Mouse (Mus musculus) limb, embryonic 10.5 days (tissue): Measurements from ENCODE around the gene Tyw1. TPM values are rescaled to one million over a fixed set of nuclear protein-coding genes. Genes with fewer than 3 reads are reported as not detected.

Experiments used
- DNase-seq: peaks from one replicate; pipeline ENCODE4 v3.0.0-alpha.2; 2017; ENCODE audit warnings: low spot score
- H3K27ac ChIP-seq: fragments of 300-500 bp; sonication (generic); 2 replicates; pipeline ENCODE4 v1.5.1; 2016; ENCODE audit warnings: mild to moderate bottlenecking
- H3K27me3 ChIP-seq: fragments of 300-500 bp; sonication (generic); 2 replicates; pipeline ENCODE4 v1.6.1; 2016; ENCODE audit warnings: low read depth, mild to moderate bottlenecking; ENCODE audit not compliant: poor library complexity, severe bottlenecking
- H3K36me3 ChIP-seq: fragments of 300-500 bp; sonication (generic); 2 replicates; pipeline ENCODE4 v1.6.1; 2016; ENCODE audit warnings: mild to moderate bottlenecking, moderate library complexity
- H3K4me1 ChIP-seq: fragments of 300-500 bp; sonication (generic); 2 replicates; pipeline ENCODE4 v1.6.1; 2016
- H3K4me3 ChIP-seq: fragments of 300-500 bp; sonication (generic); 2 replicates; pipeline ENCODE4 v1.5.1; 2016; ENCODE audit warnings: mild to moderate bottlenecking, moderate library complexity
- H3K9me3 ChIP-seq: fragments of 300-500 bp; sonication (generic); replicated peaks from 2 replicates; pipeline ENCODE4 v1.6.1; 2016; ENCODE audit warnings: mild to moderate bottlenecking
- WGBS: fragments of 180-500 bp; shearing (Covaris S2); methylation state at CpG from one replicate; pipeline ENCODE4 v1.1.7; 2016; 5-methylcytosine and 5-hydroxymethylcytosine counted together
- polyA plus RNA-seq: library from polyadenylated mRNA; unstranded; fragments of >200 nt; fragmentation: Nextera tagmentation; extraction: Ambion mirVana; gene quantifications from 2 replicates; pipeline ENCODE4 v1.2.1, GENCODE M21; 2016

Gene Tyw1
- polyA plus RNA-seq, 1 experiment from 2014 or later: 31.4 TPM

DNA sequence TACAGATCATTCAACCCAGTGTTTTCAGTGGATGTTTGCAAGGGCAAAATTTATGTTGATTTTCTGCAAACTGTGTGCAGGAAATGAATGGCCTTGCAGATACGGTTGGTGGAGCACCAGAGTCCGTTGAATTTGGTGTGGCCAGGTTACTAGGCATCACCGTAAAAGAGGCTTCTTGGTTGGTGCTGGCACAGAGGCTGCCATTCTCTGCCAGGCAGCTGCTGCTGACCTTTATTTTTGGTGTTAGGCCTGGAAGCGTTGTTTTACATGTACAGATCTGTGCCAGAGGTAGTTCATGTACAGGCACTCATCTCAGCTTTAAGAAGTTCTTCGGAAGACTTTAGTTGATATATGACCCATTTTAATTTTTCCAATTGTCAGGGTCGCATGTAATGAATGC, 48.2 kb downstream of the Tyw1 start:
- Histone ChIP-seq H3K27ac (no peak overlapping the region), H3K4me1 (no peaks in the 10 kb centered on the region), H3K9me3 (no peaks in the 10 kb centered on the region), H3K36me3 (peaks cover 81% of the 10 kb centered on the region), H3K4me3 (no peak overlapping the region), H3K27me3 (no peaks in the 10 kb centered on the region)
- no peak for DNase-seq
- WGBS: 95% methylated on average over 6 of the region's 6 CpGs

DNA sequence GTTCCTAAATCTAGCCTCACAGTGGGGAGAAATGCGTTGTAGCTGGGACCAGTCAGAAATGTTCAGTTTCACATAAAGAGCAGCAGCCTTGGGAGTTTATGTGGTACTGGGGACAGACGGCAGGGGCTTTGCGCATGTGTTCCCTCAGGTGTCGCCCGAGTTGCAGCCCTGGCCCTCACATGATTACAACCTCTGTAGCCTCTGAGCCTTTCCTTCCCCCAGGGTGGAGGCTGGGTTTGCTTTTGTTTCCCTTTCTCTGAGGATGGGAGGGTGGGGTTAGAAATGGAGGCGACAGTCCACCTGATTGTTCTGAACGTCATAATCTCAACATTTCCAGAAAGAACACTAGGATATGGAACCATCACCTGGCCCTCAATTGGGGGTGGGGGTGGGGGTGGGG, 52.5 kb downstream of the Tyw1 start:
- peaks cover 62% of the 10 kb centered on the region for H3K36me3 ChIP-seq

DNA sequence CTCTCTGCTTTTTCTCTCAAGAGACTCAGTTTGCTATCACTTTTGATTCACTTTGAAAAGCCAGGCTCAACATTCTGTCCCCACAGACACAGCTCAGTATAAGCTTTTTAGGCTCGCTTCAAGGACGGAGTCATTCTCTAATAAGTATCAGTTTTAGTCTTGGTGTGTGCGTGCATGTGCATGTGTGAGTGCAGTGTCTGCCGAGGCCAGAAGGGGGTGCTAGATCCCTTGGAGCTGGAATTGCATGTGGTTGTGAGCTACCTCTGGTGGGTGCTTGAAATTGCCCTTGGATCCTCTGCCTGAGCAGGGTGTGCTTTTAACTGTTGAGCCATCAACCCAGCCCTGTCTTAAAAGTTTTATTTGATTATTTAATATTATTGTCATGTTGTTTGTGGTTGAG, 54.7 kb downstream of the Tyw1 start:
- H3K4me3 ChIP-seq: no peak overlapping the region
- DNase-seq: no peak
- no peak overlapping the region for H3K27ac ChIP-seq
- no peaks in the 10 kb centered on the region for H3K4me1 ChIP-seq
- WGBS: 97% methylated on average over 4 of the region's 4 CpGs
- H3K36me3 ChIP-seq: peaks cover 45% of the 10 kb centered on the region
- H3K27me3 ChIP-seq: no peaks in the 10 kb centered on the region
- H3K9me3 ChIP-seq: no peaks in the 10 kb centered on the region

More for the DNA sequence above, 52.5 kb downstream of the Tyw1 start:
- DNase-seq: no peak
- H3K27ac ChIP-seq: no peak overlapping the region
- H3K4me1 ChIP-seq: no peaks in the 10 kb centered on the region
- WGBS: 84% methylated on average over 7 of the region's 7 CpGs
- no peaks in the 10 kb centered on the region for H3K27me3 ChIP-seq
- H3K4me3 ChIP-seq: no peak overlapping the region
- no peaks in the 10 kb centered on the region for H3K9me3 ChIP-seq

DNA sequence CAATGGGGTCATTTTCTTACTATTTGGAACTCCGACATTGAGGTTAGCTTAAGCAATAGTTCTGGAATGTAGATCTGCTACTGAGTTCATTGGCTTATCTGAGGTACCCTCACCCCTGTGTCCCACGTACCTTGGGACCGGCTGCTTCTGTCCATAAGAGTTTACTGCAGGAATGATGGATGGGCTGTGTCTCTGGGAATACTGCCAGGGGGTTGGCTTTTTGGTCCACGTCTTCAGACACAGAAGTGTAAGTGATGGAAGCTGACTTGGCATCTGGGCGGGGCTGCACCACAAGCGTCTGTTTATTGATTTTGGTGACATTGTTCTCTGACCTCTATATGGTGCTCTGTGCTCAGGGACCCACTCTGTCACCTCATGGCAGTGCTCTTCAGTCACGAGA, 55.4 kb downstream of the Tyw1 start:
- Histone ChIP-seq H3K4me3 (no peak overlapping the region), H3K27ac (no peak overlapping the region), H3K4me1 (0 out of 2 replicates have a peak, but pooled peaks cover 3% of the 10 kb centered on the region), H3K27me3 (no peaks in the 10 kb centered on the region), H3K36me3 (peaks cover 45% of the 10 kb centered on the region), H3K9me3 (no peaks in the 10 kb centered on the region)
- DNase-seq: no peak
- 77% methylated on average over 7 of the region's 7 CpGs for WGBS

DNA sequence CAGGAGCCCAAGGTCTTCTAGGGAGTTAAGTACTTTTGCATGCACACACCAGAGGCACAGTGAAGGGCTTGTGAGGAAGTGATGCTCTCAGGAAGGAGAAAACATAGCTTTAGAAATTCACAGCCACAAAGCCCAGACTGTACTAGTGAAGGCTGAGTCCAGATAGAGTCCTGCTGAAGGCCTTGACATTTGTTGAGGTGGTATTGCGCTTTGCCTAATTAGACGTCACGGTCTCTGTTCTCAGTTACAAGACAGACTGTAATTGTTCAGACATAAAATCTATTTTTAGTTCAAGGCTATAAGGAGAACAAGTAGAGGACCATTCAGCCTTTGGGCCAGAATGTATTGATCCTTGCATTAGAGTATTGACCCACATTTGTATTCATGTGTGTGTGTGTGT, 58.1 kb downstream of the Tyw1 start:
- peaks cover 59% of the 10 kb centered on the region for H3K36me3 ChIP-seq
- no peak overlapping the region for H3K27ac ChIP-seq
- no peak overlapping the region for H3K4me3 ChIP-seq
- 87% methylated on average over 3 of the region's 3 CpGs for WGBS
- no peaks in the 10 kb centered on the region for H3K27me3 ChIP-seq
- no peaks in the 10 kb centered on the region for H3K9me3 ChIP-seq
- H3K4me1 ChIP-seq: 0 out of 2 replicates have a peak, but pooled peaks cover 3% of the 10 kb centered on the region
- no peak for DNase-seq

DNA sequence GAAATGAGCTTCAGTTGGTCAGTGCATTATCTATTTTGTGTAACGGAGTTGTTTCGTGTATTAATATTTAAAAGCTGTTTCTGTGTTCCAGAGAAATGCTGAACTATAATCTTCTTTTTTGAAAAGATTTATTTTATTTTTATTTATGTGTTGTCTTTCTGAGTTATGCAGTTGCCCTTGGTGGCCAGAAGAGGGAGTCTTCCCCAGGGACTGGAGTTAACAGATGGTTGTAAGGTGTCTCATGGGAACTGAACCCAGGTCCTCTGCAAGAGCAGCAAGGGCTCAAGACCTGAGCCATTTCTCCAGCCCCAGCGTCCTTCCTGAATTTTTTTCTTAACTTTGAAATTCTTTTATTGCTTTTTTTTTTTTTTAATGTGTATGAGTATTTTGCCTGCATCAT, 59.5 kb downstream of the Tyw1 start:
- Histone ChIP-seq H3K4me3 (no peak overlapping the region), H3K36me3 (peaks cover 56% of the 10 kb centered on the region), H3K4me1 (0 out of 2 replicates have a peak, but pooled peaks cover 3% of the 10 kb centered on the region), H3K27ac (no peak overlapping the region), H3K27me3 (no peaks in the 10 kb centered on the region), H3K9me3 (no peaks in the 10 kb centered on the region)
- no peak for DNase-seq
- 98% methylated on average over 3 of the region's 3 CpGs for WGBS

DNA sequence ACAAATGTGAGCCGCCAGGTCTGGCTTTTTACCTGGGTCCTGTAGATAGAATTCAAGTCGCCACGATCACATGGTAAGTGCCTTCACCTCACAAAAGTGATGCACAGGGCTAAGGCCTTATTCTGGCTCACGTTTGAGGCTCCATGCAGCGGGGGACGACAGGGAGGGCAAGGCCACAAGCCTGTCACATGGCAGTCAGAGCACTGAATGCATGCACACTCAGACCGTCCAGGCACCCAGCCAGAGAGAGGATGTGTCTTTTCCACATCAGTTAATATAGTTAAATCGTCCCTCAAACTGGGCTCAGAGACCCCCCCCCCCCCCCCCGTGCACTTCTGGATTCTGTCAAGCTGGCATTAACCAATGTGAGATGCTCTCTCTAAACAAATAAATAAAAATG, 60.9 kb downstream of the Tyw1 start:
- no peak overlapping the region for H3K4me3 ChIP-seq
- DNase-seq: no peak
- no peak overlapping the region for H3K27ac ChIP-seq
- 92% methylated on average over 9 of the region's 9 CpGs for WGBS
- no peaks in the 10 kb centered on the region for H3K9me3 ChIP-seq
- peaks cover 43% of the 10 kb centered on the region for H3K36me3 ChIP-seq
- peaks cover 6% of the 10 kb centered on the region; the same call in 1 of the 2 replicates for H3K4me1 ChIP-seq
- no peaks in the 10 kb centered on the region for H3K27me3 ChIP-seq

DNA sequence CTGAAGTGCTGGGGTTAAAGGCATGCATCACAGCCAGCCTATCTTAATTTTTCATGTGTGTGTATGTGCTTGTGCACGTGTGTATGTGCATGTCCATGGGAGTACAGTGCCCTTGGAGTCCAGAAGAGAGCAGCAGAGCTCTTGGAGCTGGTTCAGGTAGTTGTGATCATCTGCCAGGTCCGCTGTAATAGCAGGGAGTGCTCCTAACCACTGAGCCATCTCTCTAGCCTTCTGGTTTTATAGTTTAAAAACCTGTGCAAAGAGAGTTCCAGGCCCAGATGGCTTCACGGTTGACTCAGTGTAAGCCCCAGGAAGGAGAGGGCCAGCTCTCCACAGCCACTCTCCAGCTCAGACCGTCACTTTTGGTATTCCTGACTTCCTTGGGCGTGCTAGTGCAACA, 64.4 kb downstream of the Tyw1 start:
- 0 out of 2 replicates have a peak, but pooled peaks cover 3% of the 10 kb centered on the region for H3K9me3 ChIP-seq
- WGBS: 91% methylated on average over 5 of the region's 5 CpGs
- H3K4me1 ChIP-seq: peaks cover 6% of the 10 kb centered on the region; the same call in 1 of the 2 replicates
- H3K4me3 ChIP-seq: no peak overlapping the region
- no peaks in the 10 kb centered on the region for H3K27me3 ChIP-seq
- no peak overlapping the region for H3K27ac ChIP-seq
- H3K36me3 ChIP-seq: peaks cover 42% of the 10 kb centered on the region
- no peak for DNase-seq

DNA sequence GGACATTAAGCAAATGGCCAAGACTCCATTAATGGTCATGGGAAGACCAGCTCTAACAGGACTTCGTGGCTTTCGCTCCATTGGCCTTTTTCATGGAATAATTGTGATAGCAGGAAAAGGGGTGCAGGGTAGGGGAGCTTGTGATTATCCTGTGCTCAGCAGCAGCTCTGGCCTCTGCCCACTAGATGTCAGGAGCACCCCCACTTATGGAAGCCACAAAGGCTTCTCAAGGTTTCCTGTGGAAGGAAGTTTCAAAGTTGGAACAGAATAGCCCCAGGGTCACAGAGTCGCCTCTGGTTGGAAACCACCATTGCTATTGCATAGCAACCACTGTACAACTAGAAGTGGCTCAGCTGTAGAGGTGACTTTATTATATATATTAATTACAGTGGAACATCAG, 65.1 kb downstream of the Tyw1 start:
- Histone ChIP-seq H3K4me1 (peaks cover 6% of the 10 kb centered on the region; the same call in 1 of the 2 replicates), H3K27me3 (no peaks in the 10 kb centered on the region), H3K27ac (0 out of 2 replicates have a peak overlapping the region, but pooled peaks have one; percentile 25), H3K4me3 (no peak overlapping the region), H3K9me3 (0 out of 2 replicates have a peak, but pooled peaks cover 3% of the 10 kb centered on the region), H3K36me3 (peaks cover 42% of the 10 kb centered on the region)
- 88% methylated on average over 3 of the region's 3 CpGs for WGBS
- DNase-seq: no peak

DNA sequence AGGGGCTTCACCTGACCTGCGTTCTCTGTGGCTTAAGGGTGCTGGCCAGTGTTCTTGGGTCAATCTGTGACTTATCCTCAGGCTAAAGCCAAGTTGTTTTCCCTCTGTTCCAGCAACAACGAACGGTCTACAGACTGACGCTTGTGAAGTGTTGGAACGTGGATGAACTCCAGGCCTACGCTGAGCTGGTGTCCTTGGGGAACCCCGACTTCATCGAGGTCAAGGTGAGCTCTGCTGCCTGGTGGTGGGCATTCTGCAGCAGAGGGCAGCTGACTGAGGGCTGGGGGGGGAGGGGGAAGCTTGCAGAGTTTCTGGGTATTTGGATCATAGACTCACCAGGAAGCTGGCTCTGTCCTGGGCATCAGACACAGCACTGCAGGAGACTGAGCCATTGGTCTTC, 70.1 kb downstream of the Tyw1 start:
- 96% methylated on average over 8 of the region's 8 CpGs for WGBS
- peaks cover 43% of the 10 kb centered on the region for H3K36me3 ChIP-seq

DNA sequence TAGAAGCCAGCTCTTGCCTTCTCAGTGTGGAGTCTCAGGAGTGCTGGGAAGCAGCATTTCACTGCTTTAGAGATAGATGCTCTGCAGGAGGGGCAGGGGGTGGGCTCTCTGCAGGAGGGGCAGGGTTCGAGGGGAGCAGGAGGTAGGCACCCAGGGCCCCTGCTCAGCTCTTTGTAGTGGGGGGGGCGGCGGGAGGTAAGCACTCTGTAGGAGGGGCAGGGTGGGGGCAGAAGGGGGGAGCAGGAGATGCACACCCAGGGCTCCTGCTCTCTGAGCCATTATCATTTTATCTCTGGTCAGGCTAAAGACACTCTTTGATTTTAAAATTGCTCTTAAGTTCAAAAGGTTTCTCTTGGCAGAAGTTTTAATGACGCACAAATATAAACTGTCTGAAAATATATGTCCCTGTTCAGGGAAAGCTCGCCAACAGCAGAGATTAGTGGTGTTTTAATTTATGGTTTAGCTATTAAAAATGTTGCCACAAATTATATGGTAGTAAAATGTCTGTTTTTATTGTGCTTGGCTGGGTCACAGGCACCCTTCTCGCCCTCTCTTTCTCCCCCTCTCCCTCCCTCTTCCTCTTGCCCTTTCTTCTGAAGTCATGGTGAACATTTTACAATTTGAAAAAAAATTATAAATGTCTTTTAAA, 72.3 kb downstream of the Tyw1 start:
- Histone ChIP-seq H3K27me3 (no peaks in the 10 kb centered on the region), H3K4me1 (peaks cover 4% of the 10 kb centered on the region), H3K9me3 (0 out of 2 replicates have a peak, but pooled peaks cover 3% of the 10 kb centered on the region), H3K27ac (no peak overlapping the region), H3K36me3 (peaks cover 43% of the 10 kb centered on the region), H3K4me3 (no peak overlapping the region)
- DNase-seq: no peak
- WGBS: 59% methylated on average over 6 of the region's 6 CpGs

More for the DNA sequence above, 70.1 kb downstream of the Tyw1 start:
- H3K27me3 ChIP-seq: no peaks in the 10 kb centered on the region
- no peak for DNase-seq
- no peak overlapping the region for H3K27ac ChIP-seq
- H3K4me1 ChIP-seq: peaks cover 7% of the 10 kb centered on the region
- no peak overlapping the region for H3K4me3 ChIP-seq
- 0 out of 2 replicates have a peak, but pooled peaks cover 3% of the 10 kb centered on the region for H3K9me3 ChIP-seq

DNA sequence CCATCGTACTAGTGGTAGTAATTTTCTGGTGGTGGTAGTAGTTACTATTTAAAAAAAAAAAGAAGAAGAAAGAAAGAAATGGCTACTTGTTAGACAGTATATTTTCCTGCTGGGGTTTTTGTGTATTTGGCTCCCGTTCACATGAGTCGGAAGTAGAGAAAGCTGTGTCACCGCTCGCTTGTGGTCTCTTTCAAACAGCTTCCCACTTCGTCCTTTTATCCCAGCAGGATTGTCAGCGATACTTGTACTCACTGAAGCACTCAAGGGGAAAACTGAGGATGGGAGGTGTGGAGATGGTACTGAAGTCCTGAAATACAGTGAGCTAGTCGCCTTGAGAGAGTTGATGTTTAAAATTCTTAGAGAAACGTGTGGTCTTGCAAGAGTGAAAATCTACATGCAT, 72.9 kb downstream of the Tyw1 start:
- no peak for DNase-seq
- Histone ChIP-seq H3K9me3 (0 out of 2 replicates have a peak, but pooled peaks cover 3% of the 10 kb centered on the region), H3K27me3 (no peaks in the 10 kb centered on the region), H3K4me1 (peaks cover 4% of the 10 kb centered on the region), H3K27ac (no peak overlapping the region), H3K4me3 (no peak overlapping the region), H3K36me3 (peaks cover 43% of the 10 kb centered on the region)
- WGBS: 93% methylated on average over 9 of the region's 9 CpGs

DNA sequence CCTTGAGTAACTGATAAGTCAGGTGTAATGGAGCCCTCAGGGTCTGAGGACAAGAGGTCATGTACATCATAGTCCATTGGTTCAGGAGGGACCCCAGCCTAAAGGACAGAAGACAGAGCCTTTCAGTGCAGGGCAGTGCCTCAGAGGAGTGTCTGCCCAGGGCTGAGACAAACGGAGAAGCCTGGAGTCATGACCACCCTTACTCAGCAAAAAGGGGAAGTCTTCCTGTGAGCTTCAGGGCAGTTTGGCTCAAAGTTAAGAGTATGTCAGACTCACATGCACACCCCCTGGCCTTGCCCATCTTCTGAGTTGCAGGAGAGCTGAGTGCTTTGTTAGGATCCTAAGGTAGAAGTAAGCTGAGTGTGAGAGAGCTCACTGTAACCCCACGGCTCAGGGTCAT, 74.5 kb downstream of the Tyw1 start:
- Histone ChIP-seq H3K27me3 (no peaks in the 10 kb centered on the region), H3K4me3 (no peak overlapping the region), H3K36me3 (peaks cover 41% of the 10 kb centered on the region), H3K27ac (no peak overlapping the region), H3K4me1 (peaks cover 4% of the 10 kb centered on the region), H3K9me3 (no peaks in the 10 kb centered on the region)
- DNase-seq: no peak
- WGBS: 77% methylated on average over 2 of the region's 2 CpGs
